25 mouse cellular contexts compared by ENCODE assay signal in genomic region chr5:142150756-142151155, GRCm38 (mm10).
A peak's percentile ranks its signal among the peaks of the same experiment; 100 is the strongest.
DNase-seq lines count a peak whose midpoint lies in the region; ATAC-seq and TF ChIP-seq lines count a peak whose summit lies in the region.
"Had no signal": no experiment of that assay in that cellular context is flagged by ENCODE, and none has a peak within 500 bp of the region (broad histone marks: within the 10 kb centered on the region; RNA-seq: fewer than 3 reads in every experiment).

No protein-coding gene starts in this region.

- no peak for TF ChIP-seq EP300 in liver, embryonic 14.5 days (IDR thresholded peaks at IDR 0.05; ENCODE audit: low read depth)
- TF ChIP-seq EP300 in liver, postnatal 0 days (IDR thresholded peaks at IDR 0.05; ENCODE audit: low read depth), result no peak
- TF ChIP-seq EP300 in CH12.LX (IDR thresholded peaks at IDR 0.05; ENCODE audit: low read length), result no peak

- H3K9me3 ChIP-seq in forebrain, postnatal 0 days (ENCODE audit: low read length), result no peaks in the 10 kb centered on the region
- H3K9me3 ChIP-seq in forebrain, embryonic 13.5 days (replicated peaks), result 0 out of 2 replicates have a peak, but pooled peaks cover 3% of the 10 kb centered on the region
- H3K9me3 ChIP-seq in liver, embryonic 14.5 days (ENCODE audit: control insufficient read depth, low read length), result no peaks in the 10 kb centered on the region
- H3K9me3 ChIP-seq in liver, postnatal 0 days (ENCODE audit: low read length), result peaks cover 5% of the 10 kb centered on the region; the same call in 1 of the 2 replicates
- peaks cover 30% of the 10 kb centered on the region for H3K9me3 ChIP-seq in CH12.LX (replicated peaks; ENCODE audit: low read length)
- H3K9me3 ChIP-seq: limb, embryonic 15.5 days; lung, embryonic 15.5 days; stomach, embryonic 15.5 days had no signal

- no peak for ATAC-seq in forebrain, postnatal 0 days
- no peak for ATAC-seq in forebrain, embryonic 13.5 days
- no peak for ATAC-seq in liver, embryonic 14.5 days (ENCODE audit: insufficient read depth)
- no peak for ATAC-seq in liver, postnatal 0 days
- ATAC-seq: forebrain, embryonic 16.5 days; intestine, embryonic 16.5 days; Patski had no signal

- 96% methylated on average over 4 of the region's 4 CpGs for WGBS in forebrain, postnatal 0 days
- WGBS in forebrain, embryonic 13.5 days, result 96% methylated on average over 4 of the region's 4 CpGs
- 62% methylated on average over 4 of the region's 4 CpGs for WGBS in liver, embryonic 14.5 days (ENCODE audit: insufficient replicate concordance)
- WGBS in liver, postnatal 0 days (ENCODE audit: insufficient replicate concordance), result 90% methylated on average over 4 of the region's 4 CpGs

- no peak for TF ChIP-seq POLR2A in CH12.LX (IDR thresholded peaks at IDR 0.05; ENCODE audit: low read depth, low read length)

- peak; percentile 28; the same call in 1 of the 2 replicates for TF ChIP-seq CTCF in forebrain, postnatal 0 days (IDR thresholded peaks at IDR 0.05; ENCODE audit: low read depth)
- TF ChIP-seq CTCF in liver, embryonic 14.5 days (IDR thresholded peaks at IDR 0.05; ENCODE audit: low read depth), result peak; percentile 32
- TF ChIP-seq CTCF in liver, postnatal 0 days (IDR thresholded peaks at IDR 0.05; ENCODE audit: low read depth), result no peak
- TF ChIP-seq CTCF in CH12.LX (conservative IDR thresholded peaks at IDR 0.05 in 1 of 2, IDR thresholded peaks at IDR 0.05 in 1 of 2; ENCODE audit: low read depth in 2 of 2, low read length in 2 of 2), result peak in 1 of 2 experiments; percentile 14; a peak in 1 of 4 replicates

- H3K27ac ChIP-seq in forebrain, postnatal 0 days (ENCODE audit: low read depth, low read length), result no peak overlapping the region
- H3K27ac ChIP-seq in forebrain, embryonic 13.5 days, result no peak overlapping the region
- no peak overlapping the region for H3K27ac ChIP-seq in liver, embryonic 14.5 days
- no peak overlapping the region for H3K27ac ChIP-seq in liver, postnatal 0 days (ENCODE audit: low read depth)
- H3K27ac ChIP-seq in CH12.LX (ENCODE audit: insufficient read depth, low read depth), result no peak overlapping the region
- H3K27ac ChIP-seq: heart, embryonic 10.5 days; hindbrain, embryonic 13.5 days; limb, embryonic 15.5 days; lung, embryonic 15.5 days; midbrain, embryonic 12.5 days; neural tube, embryonic 15.5 days; stomach, embryonic 15.5 days had no signal

- H3K27me3 ChIP-seq in forebrain, postnatal 0 days (ENCODE audit: insufficient read depth, low read length), result no peaks in the 10 kb centered on the region
- H3K27me3 ChIP-seq in forebrain, embryonic 13.5 days, result peaks cover 4% of the 10 kb centered on the region
- H3K27me3 ChIP-seq in liver, embryonic 14.5 days (ENCODE audit: control insufficient read depth, insufficient read depth, low read length), result no peaks in the 10 kb centered on the region
- no peaks in the 10 kb centered on the region for H3K27me3 ChIP-seq in liver, postnatal 0 days (ENCODE audit: insufficient read depth, low read length)
- H3K27me3 ChIP-seq in CH12.LX (replicated peaks), result peaks cover 36% of the 10 kb centered on the region
- H3K27me3 ChIP-seq: limb, embryonic 15.5 days; lung, embryonic 15.5 days; midbrain, embryonic 12.5 days; neural tube, embryonic 15.5 days; Patski; stomach, embryonic 15.5 days had no signal

- no peaks in the 10 kb centered on the region for H3K79me2 ChIP-seq in CH12.LX (replicated peaks; ENCODE audit: control insufficient read depth, extremely low read depth, insufficient read depth, poor library complexity, severe bottlenecking)

- no peak overlapping the region for H3K9ac ChIP-seq in forebrain, postnatal 0 days
- no peak overlapping the region for H3K9ac ChIP-seq in forebrain, embryonic 13.5 days
- no peak overlapping the region for H3K9ac ChIP-seq in liver, embryonic 14.5 days (replicated peaks)
- H3K9ac ChIP-seq in liver, postnatal 0 days (replicated peaks), result no peak overlapping the region
- no peak overlapping the region for H3K9ac ChIP-seq in CH12.LX (ENCODE audit: insufficient read depth, low read depth)
- H3K9ac ChIP-seq: hindbrain, embryonic 13.5 days; limb, embryonic 15.5 days; lung, embryonic 15.5 days; midbrain, embryonic 12.5 days; neural tube, embryonic 15.5 days; stomach, embryonic 15.5 days had no signal

- no peak overlapping the region for H3K4me2 ChIP-seq in forebrain, postnatal 0 days (ENCODE audit: low read depth)
- no peak overlapping the region for H3K4me2 ChIP-seq in forebrain, embryonic 13.5 days
- no peak overlapping the region for H3K4me2 ChIP-seq in liver, embryonic 14.5 days (ENCODE audit: low read depth)
- no peak overlapping the region for H3K4me2 ChIP-seq in liver, postnatal 0 days (ENCODE audit: low read depth, low read length)
- no peak overlapping the region for H3K4me2 ChIP-seq in CH12.LX (ENCODE audit: insufficient read depth, low read depth, poor library complexity, severe bottlenecking)
- H3K4me2 ChIP-seq: hindbrain, embryonic 13.5 days; limb, embryonic 15.5 days; lung, embryonic 15.5 days; midbrain, embryonic 12.5 days; neural tube, embryonic 15.5 days; stomach, embryonic 15.5 days had no signal

- no peak; the same call in 1 of the 2 replicates for TF ChIP-seq RAD21 in CH12.LX (IDR thresholded peaks at IDR 0.05; ENCODE audit: low read depth, low read length)

- no peak for DNase-seq in forebrain, postnatal 0 days
- no peak for DNase-seq in liver, embryonic 14.5 days (ENCODE audit: low read depth in 3 of 3, low spot score in 3 of 3)
- no peak for DNase-seq in liver, postnatal 0 days
- DNase-seq in CH12.LX (ENCODE audit: extremely low read depth), result peak; percentile 5
- peak; percentile 69 for DNase-seq in ZHBTc4 (ENCODE audit: low read depth, low spot score)
- DNase-seq in T-cell, adult 2 months (ENCODE audit: low spot score), result no peak
- DNase-seq in testis, postnatal 14 days (ENCODE audit: low spot score), result no peak
- DNase-seq: adrenal gland, postnatal 25 days; cerebellum, adult 11-12 months; gastrocnemius, postnatal 36 days; kidney, postnatal 14 days; right cerebral cortex, postnatal 14 days; spleen, adult 18-20 months had no signal

- no peak overlapping the region for H3K4me3 ChIP-seq in forebrain, postnatal 0 days (ENCODE audit: low read depth, low read length)
- no peak overlapping the region for H3K4me3 ChIP-seq in forebrain, embryonic 13.5 days
- H3K4me3 ChIP-seq in liver, embryonic 14.5 days (ENCODE audit: insufficient read depth in 1 of 2, low read depth in 2 of 2, low read length in 2 of 2), result no peak overlapping the region
- H3K4me3 ChIP-seq in liver, postnatal 0 days (ENCODE audit: low read depth, low read length), result no peak overlapping the region
- no peak overlapping the region for H3K4me3 ChIP-seq in CH12.LX (replicated peaks in 1 of 3; ENCODE audit: low read depth in 2 of 3, low read length in 2 of 3, poor library complexity in 1 of 3)
- H3K4me3 ChIP-seq: heart, embryonic 10.5 days; hindbrain, embryonic 13.5 days; limb, embryonic 15.5 days; lung, embryonic 15.5 days; midbrain, embryonic 12.5 days; myocyte; neural tube, embryonic 15.5 days; stomach, embryonic 15.5 days had no signal

- H3K36me3 ChIP-seq in forebrain, postnatal 0 days (ENCODE audit: insufficient read depth), result no peaks in the 10 kb centered on the region
- no peaks in the 10 kb centered on the region for H3K36me3 ChIP-seq in forebrain, embryonic 13.5 days (ENCODE audit: poor library complexity, severe bottlenecking)
- H3K36me3 ChIP-seq in liver, embryonic 14.5 days (replicated peaks; ENCODE audit: control insufficient read depth, insufficient read depth, low read depth), result no peaks in the 10 kb centered on the region
- H3K36me3 ChIP-seq in liver, postnatal 0 days (replicated peaks; ENCODE audit: insufficient read depth, low read length), result no peaks in the 10 kb centered on the region
- H3K36me3 ChIP-seq in CH12.LX (replicated peaks in 1 of 2; ENCODE audit: control insufficient read depth in 1 of 2, insufficient read depth in 1 of 2, low read length in 1 of 2), result no peaks in the 10 kb centered on the region
- H3K36me3 ChIP-seq: lung, embryonic 15.5 days; midbrain, embryonic 12.5 days had no signal

- dilution Hi-C loops in CH12.LX (cut with MboI; ENCODE audit: extremely low pct_ligation_motif_present, extremely low pct_unique_long_range_greater_than_20kb, low sequenced_read_pairs), result no loop called here

- no peaks in the 10 kb centered on the region for H3K4me1 ChIP-seq in forebrain, postnatal 0 days (ENCODE audit: insufficient read depth)
- no peaks in the 10 kb centered on the region for H3K4me1 ChIP-seq in forebrain, embryonic 13.5 days
- H3K4me1 ChIP-seq in liver, embryonic 14.5 days (replicated peaks; ENCODE audit: control insufficient read depth in 2 of 2, insufficient read depth in 2 of 2, low read length in 1 of 2), result no peaks in the 10 kb centered on the region
- H3K4me1 ChIP-seq in liver, postnatal 0 days (ENCODE audit: insufficient read depth), result no peaks in the 10 kb centered on the region
- H3K4me1 ChIP-seq in CH12.LX (ENCODE audit: control insufficient read depth in 1 of 2, insufficient read depth in 2 of 2), result no peaks in the 10 kb centered on the region
- H3K4me1 ChIP-seq: heart, embryonic 10.5 days; hindbrain, embryonic 13.5 days; limb, embryonic 15.5 days; lung, embryonic 15.5 days; midbrain, embryonic 12.5 days; neural tube, embryonic 15.5 days; stomach, embryonic 15.5 days had no signal

- in situ Hi-C loops in CH12.LX (cut with MboI; ENCODE audit: low pct_ligation_motif_present, low pct_unique_long_range_greater_than_20kb, low sequenced_read_pairs), result no loop called here

TF ChIP-seq in CH12.LX, 34 proteins besides CTCF, POLR2A, EP300 and RAD21 (continues in another document):
- TF ChIP-seq NRF1 (IDR thresholded peaks at IDR 0.05; ENCODE audit: low read depth, low read length), result no peak
- TF ChIP-seq TCF12 (IDR thresholded peaks at IDR 0.05; ENCODE audit: low read depth, low read length), result no peak
- TF ChIP-seq ZNF384 (IDR thresholded peaks at IDR 0.05; ENCODE audit: low read depth, low read length), result no peak
- no peak for TF ChIP-seq NELFE (IDR thresholded peaks at IDR 0.05; ENCODE audit: low read depth, low read length)
- TF ChIP-seq USF2 (conservative IDR thresholded peaks at IDR 0.05; ENCODE audit: low read depth, low read length), result no peak
- no peak for TF ChIP-seq GABPA (IDR thresholded peaks at IDR 0.05; ENCODE audit: insufficient replicate concordance, low read depth, low read length)
- no peak for TF ChIP-seq UBTF (IDR thresholded peaks at IDR 0.05; ENCODE audit: low read depth, low read length)
- TF ChIP-seq MAFK (IDR thresholded peaks at IDR 0.05; ENCODE audit: insufficient replicate concordance, low read length), result no peak
- TF ChIP-seq TBP (conservative IDR thresholded peaks at IDR 0.05; ENCODE audit: low read depth, low read length), result no peak
- no peak for TF ChIP-seq MAZ (IDR thresholded peaks at IDR 0.05; ENCODE audit: low read depth, low read length)
- no peak for TF ChIP-seq E2F4 (IDR thresholded peaks at IDR 0.05; ENCODE audit: insufficient replicate concordance, low read depth, low read length)
- no peak for TF ChIP-seq KAT2A (IDR thresholded peaks at IDR 0.05; ENCODE audit: insufficient replicate concordance, low read length)
- no peak for TF ChIP-seq SIN3A (IDR thresholded peaks at IDR 0.05; ENCODE audit: low read length)
- no peak for TF ChIP-seq JUN (IDR thresholded peaks at IDR 0.05; ENCODE audit: insufficient read depth, low read depth, low read length)
- TF ChIP-seq ZKSCAN1 (IDR thresholded peaks at IDR 0.05; ENCODE audit: borderline replicate concordance, low read depth, low read length), result no peak

Comparison
In these comparisons a context has a peak if more than half of its experiments do, and no peak if none do; other contexts are left out.
1. DNase-seq: peak in CH12.LX (single experiment) and ZHBTc4 (single experiment); none in forebrain, postnatal 0 days (single experiment), liver, embryonic 14.5 days (0 of 3), liver, postnatal 0 days (single experiment), T-cell, adult 2 months (single experiment) and testis, postnatal 14 days (single experiment).